Mouse (Mus musculus) lung, embryonic 14.5 days (tissue): ENCODE measurements around the gene Apoa2. TPM values are rescaled to one million over a fixed set of nuclear protein-coding genes. Genes with fewer than 3 reads are reported as not detected.

ENCODE experiments used
- ATAC-seq: fragments of 200-750 bp; cut with Nextera tagmentation; 2 replicates; pipeline ENCODE4 v1.8.0; 2017; ENCODE audit warnings: mild to moderate bottlenecking, moderate TSS enrichment, moderate library complexity; ENCODE audit not compliant: insufficient read depth
- DNase-seq: peaks from one replicate; pipeline ENCODE4 v3.0.0-alpha.2; 2015
- H3K27ac ChIP-seq: fragments of 300-500 bp; sonication (generic); 2 replicates; pipeline ENCODE4 v1.5.1; 2014; ENCODE audit warnings: low read depth, mild to moderate bottlenecking, moderate library complexity
- H3K27me3 ChIP-seq: fragments of 300-500 bp; sonication (generic); 2 replicates; pipeline ENCODE4 v1.6.1; 2014; ENCODE audit warnings: low read length, control low read depth; ENCODE audit not compliant: insufficient read depth
- H3K36me3 ChIP-seq: fragments of 300-500 bp; sonication (generic); 2 replicates; pipeline ENCODE4 v1.6.1; 2014; ENCODE audit warnings: control low read depth; ENCODE audit not compliant: insufficient read depth
- H3K4me1 ChIP-seq: fragments of 300-500 bp; sonication (generic); 2 replicates; pipeline ENCODE4 v1.6.1; 2014; ENCODE audit warnings: antibody characterized with exemption, control low read depth; ENCODE audit not compliant: insufficient read depth
- H3K4me2 ChIP-seq: fragments of 300-500 bp; sonication (generic); 2 replicates; pipeline ENCODE4 v1.6.1; 2014; ENCODE audit warnings: mild to moderate bottlenecking
- H3K4me3 ChIP-seq: fragments of 300-500 bp; sonication (generic); 2 replicates; pipeline ENCODE4 v1.5.1; 2014; ENCODE audit warnings: low read depth, low read length
- H3K9ac ChIP-seq: fragments of 300-500 bp; sonication (generic); 2 replicates; pipeline ENCODE4 v1.6.1; 2014
- H3K9me3 ChIP-seq: fragments of 300-500 bp; sonication (generic); 2 replicates; pipeline ENCODE4 v1.6.1; 2016; ENCODE audit warnings: low read depth, low read length, control low read depth
- CTCF ChIP-seq: IDR thresholded peaks from 2 replicates; pipeline ENCODE4 v1.5.1; 2016; ENCODE audit warnings: antibody characterized with exemption, low read depth
- WGBS: fragments of 180-500 bp; shearing (Covaris S2); extraction: QIAGEN DNeasy Blood & Tissue Kit; methylation state at CpG from one replicate; pipeline ENCODE4 v1.1.7; 2014; 5-methylcytosine and 5-hydroxymethylcytosine counted together
- polyA plus RNA-seq: library from polyadenylated mRNA; unstranded; fragments of >200 nt; fragmentation: Nextera tagmentation; extraction: Ambion mirVana; gene quantifications from 2 replicates; pipeline ENCODE4 v1.2.1, GENCODE M21; 2014

The Apoa2 gene
- polyA plus RNA-seq, 1 experiment from 2014 or later: 3.7 TPM

DNA sequence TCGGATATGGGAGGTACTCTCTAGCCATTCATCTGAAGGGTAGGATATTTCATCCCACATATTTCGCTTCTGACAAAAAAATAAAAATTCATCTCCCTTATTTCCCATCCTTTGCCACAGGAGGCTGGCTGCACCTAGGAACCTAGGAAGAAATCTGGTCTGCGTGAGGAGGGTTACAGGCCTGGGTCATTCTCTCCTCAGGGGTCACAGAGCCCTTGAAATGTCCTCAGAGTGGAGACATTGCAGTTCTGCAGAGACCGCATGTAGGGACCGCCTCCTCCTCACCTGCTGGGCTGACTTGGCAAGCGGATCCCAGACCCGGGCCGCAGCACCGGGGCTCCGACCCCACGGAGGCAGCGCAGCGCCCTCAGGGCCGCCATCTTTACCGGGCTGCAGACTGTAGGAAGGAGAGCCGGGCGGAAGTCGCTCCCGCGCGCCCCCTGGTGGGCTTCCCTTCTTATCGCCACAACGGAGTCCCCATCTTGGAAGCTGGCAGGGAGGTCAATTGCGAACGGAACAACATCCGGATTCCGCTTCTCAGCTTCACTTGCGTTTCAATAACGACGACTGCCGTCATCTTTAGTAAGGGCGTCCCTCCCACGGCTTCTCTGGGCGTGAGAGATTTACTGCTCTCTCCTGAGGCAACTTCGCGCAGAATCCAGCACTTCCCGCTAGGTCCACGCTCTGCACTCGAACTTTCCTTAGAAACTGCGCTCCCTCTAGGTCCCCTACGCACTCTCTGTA, 22.0 kb downstream of the Apoa2 start:
- Histone ChIP-seq H3K4me1 (peaks cover 25% of the 10 kb centered on the region), H3K36me3 (peaks cover 35% of the 10 kb centered on the region), H3K4me3 (peak overlapping the region; percentile 75), H3K9me3 (no peaks in the 10 kb centered on the region), H3K27me3 (no peaks in the 10 kb centered on the region), H3K9ac (peak overlapping the region; percentile 86), H3K27ac (peak overlapping the region; percentile 96), H3K4me2 (peak overlapping the region; percentile 70)
- peak; percentile 90 for ATAC-seq
- DNase-seq: peak; percentile 99
- WGBS: 1% methylated on average over 41 of the region's 41 CpGs
- peak; percentile 93 for TF ChIP-seq CTCF

DNA sequence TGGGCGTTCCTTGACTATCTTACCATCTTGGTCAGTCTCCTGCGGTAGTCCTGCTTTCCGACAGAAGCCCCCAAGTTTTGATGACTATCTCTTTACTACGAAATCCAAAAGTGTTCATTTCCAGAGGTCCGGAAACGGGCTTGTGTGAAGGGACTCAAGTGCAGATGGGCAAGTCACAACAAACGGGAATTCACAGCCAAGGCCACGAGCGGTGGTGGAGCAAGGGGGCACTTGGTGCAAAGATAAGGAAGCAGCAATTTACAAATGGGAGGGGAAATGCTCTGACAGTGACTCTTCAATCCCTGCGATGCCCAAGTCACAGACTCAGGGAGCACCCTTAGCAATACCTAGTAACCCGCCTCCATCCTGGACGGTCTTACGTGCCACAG, 22.6 kb downstream of the Apoa2 start:
- TF ChIP-seq CTCF: no peak
- H3K4me2 ChIP-seq: peak overlapping the region; percentile 70
- H3K4me1 ChIP-seq: peaks cover 25% of the 10 kb centered on the region
- whole genome bisulfite sequencing: 10% methylated on average over 13 of the region's 13 CpGs
- DNase-seq (no peak), ATAC-seq (peak; percentile 3; the same call in 1 of the 2 replicates)
- no peaks in the 10 kb centered on the region for H3K9me3 ChIP-seq
- H3K4me3 ChIP-seq: peak overlapping the region; percentile 75
- no peaks in the 10 kb centered on the region for H3K27me3 ChIP-seq
- H3K9ac ChIP-seq: peak overlapping the region; percentile 55
- H3K36me3 ChIP-seq: peaks cover 29% of the 10 kb centered on the region
- peak overlapping the region; percentile 96 for H3K27ac ChIP-seq

DNA sequence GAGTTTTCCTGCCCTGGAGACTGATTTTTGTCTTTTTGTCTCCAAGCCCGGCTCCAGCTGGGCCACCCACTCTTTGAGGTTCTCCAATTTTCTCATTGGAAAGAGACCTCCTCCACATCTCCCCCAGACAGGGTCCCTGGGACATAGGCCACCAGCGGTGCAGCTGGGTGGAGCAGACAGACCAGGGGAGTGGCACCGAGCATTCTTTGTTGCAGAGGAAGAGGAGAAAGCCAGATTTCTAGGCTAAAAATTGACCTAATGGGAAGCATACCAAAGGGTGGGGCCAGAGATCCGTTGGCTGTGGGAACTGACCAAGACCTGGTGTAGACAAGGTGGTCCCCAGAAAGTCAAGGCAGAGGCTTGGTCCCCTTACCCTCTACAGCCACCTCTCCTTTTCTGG, 23.1 kb downstream of the Apoa2 start:
- TF ChIP-seq CTCF: no peak
- Histone ChIP-seq H3K4me2 (peak overlapping the region; percentile 70), H3K27ac (peak overlapping the region; percentile 96), H3K4me3 (peak overlapping the region; percentile 75), H3K9ac (peak overlapping the region; percentile 55; the same call in 1 of the 2 replicates), H3K4me1 (peaks cover 25% of the 10 kb centered on the region), H3K36me3 (peaks cover 25% of the 10 kb centered on the region), H3K27me3 (no peaks in the 10 kb centered on the region), H3K9me3 (no peaks in the 10 kb centered on the region)
- DNase-seq (peak; percentile 25), ATAC-seq (no peak)
- 27% methylated on average over 4 of the region's 4 CpGs for WGBS

DNA sequence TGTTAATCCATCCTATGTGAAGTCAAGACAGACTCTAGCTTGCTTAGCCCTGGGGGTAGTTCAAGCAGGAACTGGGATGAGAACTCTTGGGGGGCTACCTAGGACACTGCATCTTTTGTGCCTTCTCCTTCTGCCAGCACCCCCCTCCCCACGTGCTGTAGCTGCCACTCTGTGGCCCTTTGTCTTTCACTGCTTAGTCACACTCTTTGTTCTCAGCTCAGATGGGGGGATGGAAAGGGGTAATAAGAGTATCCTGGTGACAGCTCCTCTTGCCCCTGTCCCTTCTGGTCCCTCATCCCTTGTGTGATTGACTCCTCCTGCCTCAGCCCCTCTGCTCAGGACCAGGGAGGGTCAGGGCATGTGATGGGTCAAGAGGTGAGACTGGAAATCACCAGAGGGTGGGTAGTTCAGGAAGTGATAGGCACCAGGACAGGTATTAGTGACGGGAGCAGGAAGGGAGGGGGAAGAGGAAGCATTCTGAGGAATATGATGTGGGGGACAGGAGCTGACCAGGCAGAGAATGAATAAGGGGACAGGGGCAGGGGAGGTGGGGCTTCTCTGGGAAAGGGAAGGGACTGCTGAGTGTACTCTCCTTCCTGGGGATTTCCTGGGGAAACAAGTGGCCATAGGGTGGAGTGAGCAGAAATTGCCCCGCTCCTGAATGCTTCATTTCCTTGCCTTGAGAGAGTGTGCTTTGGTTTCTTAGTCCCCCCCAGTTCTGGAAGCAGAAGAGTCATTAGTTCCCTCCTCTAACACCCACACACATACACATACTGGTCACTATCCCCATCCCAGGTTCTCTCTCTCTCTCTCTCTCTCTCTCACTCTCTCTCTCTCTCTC, 23.8 kb downstream of the Apoa2 start:
- Histone ChIP-seq H3K36me3 (peaks cover 18% of the 10 kb centered on the region), H3K9ac (no peak overlapping the region), H3K9me3 (no peaks in the 10 kb centered on the region), H3K27ac (peak overlapping the region; percentile 96), H3K4me3 (no peak overlapping the region), H3K27me3 (no peaks in the 10 kb centered on the region), H3K4me1 (peaks cover 25% of the 10 kb centered on the region), H3K4me2 (peak overlapping the region; percentile 70)
- ATAC-seq (no peak), DNase-seq (peak; percentile 41)
- 39% methylated on average over 3 of the region's 3 CpGs for WGBS
- no peak for TF ChIP-seq CTCF

DNA sequence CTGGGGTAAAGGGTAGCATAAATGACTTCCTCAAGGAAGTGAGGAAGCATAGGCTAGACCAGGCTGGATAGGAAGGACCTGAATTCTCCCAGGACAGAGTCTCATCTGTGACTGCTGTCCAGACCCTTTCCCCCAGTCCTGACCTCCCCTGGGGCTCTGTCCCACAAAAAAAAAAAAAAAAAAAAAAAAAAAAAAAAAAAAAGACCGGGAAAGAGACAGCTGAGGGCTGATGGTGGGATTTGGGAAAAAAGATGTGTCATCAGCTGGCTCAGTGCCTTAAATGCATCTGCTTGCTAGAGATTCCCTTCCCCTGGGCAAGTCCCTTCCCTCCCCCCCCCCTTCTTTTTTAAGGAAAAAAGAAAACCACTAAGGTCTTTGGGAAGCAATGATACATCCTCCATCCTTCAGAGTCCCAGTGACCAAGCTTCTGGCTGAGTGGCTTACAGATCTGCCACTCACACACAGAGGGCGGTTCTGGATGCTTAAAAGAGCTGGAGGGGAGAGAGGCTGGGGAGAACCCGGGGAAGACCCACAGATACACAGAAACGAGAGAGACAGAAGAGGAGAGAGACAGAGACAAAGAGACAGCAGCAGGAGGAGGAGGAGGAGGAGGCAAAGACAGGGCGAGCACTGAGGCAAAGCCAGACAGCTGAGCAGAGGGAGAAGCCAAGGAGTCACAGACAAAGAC, 25.2 kb downstream of the Apoa2 start, which contains the start of gene Adamts4:
Gene Adamts4, plus strand, starts transcription at position 509 of the 688 bp plus-strand sequence.
- ATAC-seq (peak; percentile 21; the same call in 1 of the 2 replicates), DNase-seq (peak; percentile 79)
- peak within 1 kb of the TSS; percentile 35 for H3K4me3 ChIP-seq
- no peak for TF ChIP-seq CTCF
- H3K4me1 ChIP-seq: peaks cover 25% of the 10 kb centered on the region
- H3K36me3 ChIP-seq: peaks cover 13% of the 10 kb centered on the region
- H3K27ac ChIP-seq: peak within 1 kb of the TSS; percentile 86
- H3K27me3 ChIP-seq: no peaks in the 10 kb centered on the region
- 22% methylated on average over 5 of the region's 5 CpGs for WGBS
- H3K9ac ChIP-seq: peak within 1 kb of the TSS; percentile 30
- peak within 1 kb of the TSS; percentile 66 for H3K4me2 ChIP-seq
- H3K9me3 ChIP-seq: no peaks in the 10 kb centered on the region

DNA sequence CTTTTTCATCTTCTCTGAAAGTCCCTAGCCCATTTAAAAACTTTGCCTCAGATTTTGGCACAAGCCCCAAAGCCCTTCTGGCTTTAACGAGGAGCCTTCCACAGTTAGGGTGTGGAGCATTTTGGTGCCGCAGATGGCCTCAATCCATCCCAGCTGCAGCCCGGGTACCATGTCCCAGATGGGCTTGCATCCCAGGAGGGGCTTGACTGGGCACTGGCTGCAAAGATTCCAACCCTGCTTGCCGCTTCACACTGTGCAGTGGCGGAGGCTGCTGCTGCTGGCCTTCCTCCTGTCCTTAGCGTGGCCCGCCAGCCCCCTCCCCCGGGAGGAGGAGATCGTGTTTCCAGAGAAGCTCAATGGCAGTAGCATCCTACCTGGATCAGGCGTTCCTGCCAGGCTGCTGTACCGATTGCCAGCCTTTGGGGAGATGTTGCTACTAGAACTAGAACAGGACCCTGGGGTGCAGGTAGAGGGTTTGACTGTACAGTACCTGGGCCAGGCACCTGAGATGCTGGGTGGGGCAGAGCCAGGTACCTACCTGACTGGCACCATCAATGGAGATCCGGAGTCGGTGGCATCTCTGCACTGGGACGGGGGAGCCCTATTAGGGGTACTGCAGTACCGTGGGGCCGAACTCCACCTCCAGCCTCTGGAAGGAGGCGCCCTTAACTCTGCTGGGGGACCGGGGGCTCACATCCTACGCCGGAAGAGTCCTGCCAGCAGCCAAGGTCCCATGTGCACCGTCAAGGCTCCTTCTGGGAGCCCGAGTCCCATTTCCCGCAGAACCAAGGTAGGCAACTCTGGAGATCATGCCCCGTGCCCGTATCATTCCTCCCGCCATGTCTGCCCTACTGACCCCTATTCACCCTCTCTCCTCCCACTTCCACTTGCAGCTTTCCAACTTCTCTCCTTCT, 26.1 kb downstream of the Apoa2 start, which contains the start of gene Ndufs2:
Gene Ndufs2, minus strand, starts transcription at position 709 of the 914 bp plus-strand sequence.
- DNase-seq (peak; percentile 55), ATAC-seq (peak; percentile 6; the same call in 1 of the 2 replicates)
- TF ChIP-seq CTCF: no peak
- WGBS: 20% methylated on average over 26 of the region's 26 CpGs
- H3K4me3 ChIP-seq: peak within 1 kb of the TSS; percentile 35
- H3K4me1 ChIP-seq: peaks cover 25% of the 10 kb centered on the region
- peak within 1 kb of the TSS; percentile 86 for H3K27ac ChIP-seq
- peak within 1 kb of the TSS; percentile 66 for H3K4me2 ChIP-seq
- peaks cover 9% of the 10 kb centered on the region; the same call in 1 of the 2 replicates for H3K36me3 ChIP-seq
- no peaks in the 10 kb centered on the region for H3K9me3 ChIP-seq
- peak within 1 kb of the TSS; percentile 49 for H3K9ac ChIP-seq
- H3K27me3 ChIP-seq: no peaks in the 10 kb centered on the region
